Mouse (Mus musculus) kidney, embryonic 15.5 days (tissue): ENCODE data around the gene Fbxl12. TPM values are rescaled to one million over a fixed set of nuclear protein-coding genes. Genes with fewer than 3 reads are reported as not detected.
A peak's percentile ranks its signal among the peaks of the same experiment; 100 is the strongest.
"Not testable (repeated sequence)": the region's sequence is repeated elsewhere in the genome, so short reads cannot be mapped to it uniquely, and the experiment has no call there.

Experiments
- ATAC-seq: fragments of 200-750 bp; cut with Nextera tagmentation; replicated peaks from 2 replicates; pipeline ENCODE4 v1.8.0; 2017; ENCODE audit warnings: moderate TSS enrichment; ENCODE audit not compliant: low FRiP score
- H3K27ac ChIP-seq: fragments of 300-500 bp; sonication (generic); 2 replicates; pipeline ENCODE4 v1.5.1; 2015; ENCODE audit warnings: mild to moderate bottlenecking, inconsistent platforms
- H3K27me3 ChIP-seq: fragments of 300-500 bp; sonication (generic); 2 replicates; pipeline ENCODE4 v1.6.1; 2015; ENCODE audit warnings: inconsistent platforms
- H3K36me3 ChIP-seq: fragments of 300-500 bp; sonication (generic); 2 replicates; pipeline ENCODE4 v1.6.1; 2015; ENCODE audit warnings: inconsistent platforms
- H3K4me1 ChIP-seq: fragments of 300-500 bp; sonication (generic); 2 replicates; pipeline ENCODE4 v1.6.1; 2015; ENCODE audit warnings: inconsistent platforms
- H3K4me2 ChIP-seq: fragments of 300-500 bp; sonication (generic); 2 replicates; pipeline ENCODE4 v1.6.1; 2015; ENCODE audit warnings: moderate library complexity, mild to moderate bottlenecking, inconsistent platforms
- H3K4me3 ChIP-seq: fragments of 300-500 bp; sonication (generic); replicated peaks from 2 replicates; pipeline ENCODE4 v1.5.1; 2015; ENCODE audit warnings: mild to moderate bottlenecking, inconsistent platforms
- H3K9ac ChIP-seq: fragments of 300-500 bp; sonication (generic); 2 replicates; pipeline ENCODE4 v1.6.1; 2015; ENCODE audit warnings: mild to moderate bottlenecking, inconsistent platforms
- H3K9me3 ChIP-seq: fragments of 300-500 bp; sonication (generic); replicated peaks from 2 replicates; pipeline ENCODE4 v1.6.1; 2016; ENCODE audit warnings: inconsistent platforms
- WGBS: fragments of 180-500 bp; shearing (Covaris S2); methylation state at CpG from one replicate; pipeline ENCODE4 v1.1.7; 2015; ENCODE audit warnings: mixed read lengths; 5-methylcytosine and 5-hydroxymethylcytosine counted together
- polyA plus RNA-seq: library from polyadenylated mRNA; unstranded; fragments of >200 nt; fragmentation: Nextera tagmentation; extraction: Ambion mirVana; gene quantifications from 2 replicates; pipeline ENCODE4 v1.2.1, GENCODE M21; 2015

Gene Fbxl12
- polyA plus RNA-seq, 1 experiment from 2014 or later, result 21.1 TPM

GRCm38 (mm10) chr9:20645121-20645520, 554 bp upstream of the Fbxl12 start:
- Histone ChIP-seq H3K4me3 (peak overlapping the region; percentile 69), H3K9ac (peak overlapping the region; percentile 94), H3K4me2 (peak overlapping the region; percentile 96), H3K27me3 (no peaks in the 10 kb centered on the region), H3K9me3 (no peaks in the 10 kb centered on the region), H3K4me1 (peaks cover 30% of the 10 kb centered on the region), H3K36me3 (peaks cover 36% of the 10 kb centered on the region), H3K27ac (peak overlapping the region; percentile 98)
- no peak for ATAC-seq
- 2% methylated on average over 17 of the region's 17 CpGs for WGBS

GRCm38 (mm10) chr9:20643781-20644180, 786 bp downstream of the Fbxl12 start:
- H3K27me3 ChIP-seq, result no peaks in the 10 kb centered on the region
- H3K9me3 ChIP-seq, result no peaks in the 10 kb centered on the region
- 9% methylated on average over 13 of the region's 13 CpGs for WGBS
- H3K27ac ChIP-seq, result peak overlapping the region; percentile 98
- H3K4me3 ChIP-seq, result peak overlapping the region; percentile 69
- H3K4me1 ChIP-seq, result peaks cover 30% of the 10 kb centered on the region
- no peak for ATAC-seq
- peak overlapping the region; percentile 96 for H3K4me2 ChIP-seq
- H3K9ac ChIP-seq, result peak overlapping the region; percentile 94
- H3K36me3 ChIP-seq, result peaks cover 38% of the 10 kb centered on the region

DNA sequence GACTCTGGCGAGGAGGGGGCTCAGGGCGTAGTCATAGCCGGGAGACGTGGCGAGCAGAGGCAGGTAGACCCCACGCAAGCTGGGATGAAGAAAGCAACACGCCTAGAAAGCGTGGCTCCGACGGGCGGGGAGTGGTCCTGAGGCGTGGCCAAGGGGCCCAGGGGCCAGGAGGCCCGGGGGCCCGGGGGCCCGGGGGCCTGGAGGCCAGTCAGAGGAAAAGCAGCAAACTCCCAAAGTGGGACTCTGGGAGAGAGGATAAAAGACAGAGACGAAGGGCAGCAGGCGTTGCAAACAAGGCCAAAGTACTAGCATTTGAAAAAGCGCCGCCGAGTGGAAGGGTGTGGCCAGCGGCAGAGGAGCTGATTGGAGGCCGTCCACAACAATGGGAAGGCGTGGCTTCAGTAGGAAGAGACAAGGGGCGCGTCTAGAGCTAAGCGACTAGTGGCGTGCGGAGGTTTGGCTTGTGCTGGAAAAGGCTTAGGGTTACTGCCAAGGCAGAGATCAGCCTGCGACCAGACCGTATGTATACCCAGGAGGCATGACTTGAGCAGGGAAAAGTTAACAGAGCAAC, 1.6 kb downstream of the Fbxl12 start:
- no peaks in the 10 kb centered on the region for H3K27me3 ChIP-seq
- peak overlapping the region; percentile 69 for H3K4me3 ChIP-seq
- H3K4me2 ChIP-seq, result peak overlapping the region; percentile 96
- peaks cover 30% of the 10 kb centered on the region for H3K4me1 ChIP-seq
- no peaks in the 10 kb centered on the region for H3K9me3 ChIP-seq
- peaks cover 38% of the 10 kb centered on the region for H3K36me3 ChIP-seq
- H3K9ac ChIP-seq, result peak overlapping the region; percentile 94
- WGBS, result under 1% methylated on average over 23 of the region's 30 CpGs
- H3K27ac ChIP-seq, result peak overlapping the region; percentile 98
- ATAC-seq, result peak; percentile 85

DNA sequence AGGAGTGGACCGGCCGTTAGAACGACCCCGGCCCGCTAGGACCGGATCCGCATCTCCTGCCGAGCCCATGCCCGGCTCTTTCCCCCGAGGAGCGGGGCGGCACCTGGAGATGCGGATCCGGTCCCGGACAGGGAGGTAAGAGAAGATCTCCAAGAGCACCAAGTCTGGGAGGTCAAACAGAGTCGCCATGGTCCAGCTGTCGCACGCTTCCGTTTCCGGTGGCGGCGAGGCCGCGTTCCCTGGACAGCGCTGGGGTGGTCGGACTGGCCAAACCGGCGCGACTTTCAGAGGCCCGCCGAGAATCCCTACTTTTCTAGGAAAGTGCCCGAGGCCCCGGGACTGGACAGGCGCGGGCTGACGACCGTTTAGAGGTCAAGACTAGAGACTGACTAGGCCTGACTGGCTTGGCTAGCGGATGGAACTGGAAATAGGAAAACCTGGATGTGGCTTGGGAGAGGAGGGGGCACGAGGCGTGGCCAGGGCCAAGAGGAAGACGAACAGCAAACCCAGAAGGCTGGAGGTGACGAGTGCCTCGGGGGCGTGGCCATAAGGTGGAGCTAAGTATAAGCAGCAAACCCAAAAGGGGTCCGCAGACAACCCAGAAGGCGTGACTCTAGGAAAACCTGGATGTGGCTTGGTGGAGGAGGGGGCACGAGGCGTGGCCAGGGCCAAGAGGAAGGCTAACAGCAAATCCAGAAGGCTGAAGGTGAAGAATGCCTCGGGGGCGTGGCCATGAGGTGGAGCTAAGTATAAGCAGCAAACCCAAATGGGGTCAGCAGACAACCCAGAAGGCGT, 2.3 kb downstream of the Fbxl12 start, which contains the start of gene Ubl5:
Gene Ubl5, plus strand, starts transcription at position 778 of the 795 bp plus-strand sequence.
- H3K4me1 ChIP-seq, result peaks cover 30% of the 10 kb centered on the region
- peak within 1 kb of the TSS; percentile 98 for H3K27ac ChIP-seq
- H3K9ac ChIP-seq, result peak within 1 kb of the TSS; percentile 94
- peaks cover 37% of the 10 kb centered on the region for H3K36me3 ChIP-seq
- no peaks in the 10 kb centered on the region for H3K9me3 ChIP-seq
- H3K4me3 ChIP-seq, result peak within 1 kb of the TSS; percentile 69
- ATAC-seq, result peak; percentile 94
- WGBS, result under 1% methylated on average over 51 of the region's 51 CpGs
- peak within 1 kb of the TSS; percentile 96 for H3K4me2 ChIP-seq
- no peaks in the 10 kb centered on the region for H3K27me3 ChIP-seq

- Histone ChIP-seq H3K4me1 (peaks cover 30% of the 10 kb centered on the region), H3K9me3 (no peaks in the 10 kb centered on the region), H3K9ac (peak overlapping the region; percentile 94), H3K4me2 (peak overlapping the region; percentile 96), H3K27ac (peak overlapping the region; percentile 98), H3K4me3 (peak overlapping the region; percentile 69), H3K36me3 (peaks cover 35% of the 10 kb centered on the region), H3K27me3 (no peaks in the 10 kb centered on the region)
- no peak for ATAC-seq
- 15% methylated on average over 6 of the region's 6 CpGs for WGBS
Measured at GRCm38 (mm10) chr9:20641501-20641900, 3.1 kb downstream of the Fbxl12 start.

DNA sequence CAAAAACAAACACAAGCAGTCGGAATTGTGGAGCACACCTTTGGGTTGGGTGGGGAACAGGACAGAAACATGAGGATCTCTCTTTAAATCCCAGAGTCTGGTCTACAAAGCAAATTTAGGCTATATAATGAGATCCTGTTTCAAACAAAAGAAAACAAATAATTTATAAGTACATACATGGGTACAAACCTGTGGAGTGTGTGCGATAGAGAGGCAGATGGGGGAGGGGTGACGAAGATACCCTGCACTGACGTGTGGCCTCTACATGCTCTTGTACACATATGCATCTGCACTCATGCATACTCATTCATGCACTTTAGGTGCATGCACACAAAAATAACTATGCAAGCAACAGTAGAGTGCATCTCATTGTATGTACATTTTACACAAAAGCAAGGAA, 5.1 kb downstream of the Fbxl12 start:
- WGBS, result 93% methylated on average over 4 of the region's 4 CpGs
- H3K27ac ChIP-seq, result no peak overlapping the region
- no peak for ATAC-seq
- H3K4me1 ChIP-seq, result peaks cover 19% of the 10 kb centered on the region
- H3K27me3 ChIP-seq, result no peaks in the 10 kb centered on the region
- H3K9me3 ChIP-seq, result no peaks in the 10 kb centered on the region
- peaks cover 29% of the 10 kb centered on the region for H3K36me3 ChIP-seq
- no peak overlapping the region for H3K4me3 ChIP-seq
- no peak overlapping the region for H3K9ac ChIP-seq
- H3K4me2 ChIP-seq, result no peak overlapping the region

DNA sequence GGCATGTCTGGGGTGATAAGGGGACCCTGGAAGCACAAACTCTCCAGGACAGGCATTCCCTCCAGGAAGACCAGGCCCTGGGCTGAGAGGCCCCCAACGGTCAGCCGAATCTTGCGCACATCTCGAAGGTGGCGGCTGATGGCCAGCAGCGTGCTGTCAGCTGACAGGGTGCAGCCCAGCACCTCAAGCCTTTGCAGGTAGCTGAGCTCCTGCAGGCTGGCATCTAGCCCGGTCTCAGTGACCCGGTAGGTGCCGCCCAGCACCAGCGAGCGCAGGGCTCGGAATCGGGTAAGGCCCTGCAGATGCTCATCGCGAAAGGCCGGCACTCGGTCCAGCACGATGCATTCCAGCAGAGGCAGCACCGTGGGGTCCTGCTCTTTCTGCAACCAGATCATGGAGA, 6.0 kb downstream of the Fbxl12 start:
- Histone ChIP-seq H3K9ac (no peak overlapping the region), H3K36me3 (peaks cover 29% of the 10 kb centered on the region), H3K4me2 (no peak overlapping the region), H3K9me3 (no peaks in the 10 kb centered on the region), H3K4me1 (peaks cover 16% of the 10 kb centered on the region), H3K27me3 (no peaks in the 10 kb centered on the region), H3K4me3 (no peak overlapping the region), H3K27ac (no peak overlapping the region)
- WGBS, result 95% methylated on average over 19 of the region's 19 CpGs
- no peak for ATAC-seq

GRCm38 (mm10) chr9:20636790-20637189, 7.8 kb downstream of the Fbxl12 start:
- Histone ChIP-seq H3K4me2 (no peak overlapping the region), H3K9ac (no peak overlapping the region), H3K4me3 (no peak overlapping the region), H3K27ac (no peak overlapping the region), H3K36me3 (peaks cover 34% of the 10 kb centered on the region), H3K9me3 (no peaks in the 10 kb centered on the region), H3K4me1 (peaks cover 12% of the 10 kb centered on the region), H3K27me3 (no peaks in the 10 kb centered on the region)
- WGBS, result 83% methylated on average over 2 of the region's 2 CpGs
- ATAC-seq, result no peak

DNA sequence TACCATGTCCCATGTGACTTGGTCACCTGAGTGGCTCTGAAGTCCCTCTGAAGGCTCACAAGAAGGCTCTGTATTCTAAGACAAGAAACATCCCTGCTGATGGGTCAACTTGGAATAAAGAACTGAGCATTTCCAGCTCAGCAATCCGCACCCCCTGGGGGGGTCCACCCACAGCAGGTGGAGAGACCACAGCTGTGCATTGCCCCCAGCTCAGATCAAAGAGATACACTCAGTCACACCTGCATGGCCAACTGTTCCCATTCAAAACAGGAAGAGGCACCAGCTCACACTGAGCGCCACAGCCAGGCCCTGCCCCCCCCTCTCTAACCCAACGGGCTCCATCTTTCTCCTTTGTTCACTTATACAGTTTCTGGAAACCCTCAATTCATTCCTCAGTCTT, 8.3 kb downstream of the Fbxl12 start:
- peaks cover 7% of the 10 kb centered on the region for H3K4me1 ChIP-seq
- H3K9me3 ChIP-seq, result no peaks in the 10 kb centered on the region
- H3K4me2 ChIP-seq, result no peak overlapping the region
- H3K36me3 ChIP-seq, result peaks cover 35% of the 10 kb centered on the region
- no peak overlapping the region for H3K9ac ChIP-seq
- no peak overlapping the region for H3K27ac ChIP-seq
- H3K4me3 ChIP-seq, result no peak overlapping the region
- 80% methylated on average over 3 of the region's 3 CpGs for WGBS
- no peak for ATAC-seq
- H3K27me3 ChIP-seq, result no peaks in the 10 kb centered on the region

DNA sequence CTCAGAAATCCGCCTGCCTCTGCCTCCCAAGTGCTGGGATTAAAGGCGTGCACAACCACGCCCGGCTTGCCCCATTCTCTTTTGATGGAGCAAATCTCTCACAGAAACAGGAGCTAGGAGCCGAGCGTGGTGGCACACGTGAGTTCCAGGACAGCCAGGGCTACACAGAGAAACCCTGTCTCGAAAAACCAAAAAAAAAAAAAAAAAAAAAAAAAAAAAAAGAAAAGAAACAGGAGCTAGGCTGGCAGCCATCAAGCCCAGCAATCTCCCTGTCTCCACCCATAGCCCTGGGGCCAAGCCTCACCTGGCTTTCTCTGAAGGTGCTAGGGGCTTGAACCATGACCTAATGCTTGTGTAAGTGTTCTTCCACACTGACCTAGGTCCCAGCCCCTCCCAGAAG, 8.9 kb downstream of the Fbxl12 start:
- H3K4me1 ChIP-seq, H3K27me3 ChIP-seq, H3K4me2 ChIP-seq, H3K27ac ChIP-seq, ATAC-seq, H3K9me3 ChIP-seq, H3K4me3 ChIP-seq, H3K9ac ChIP-seq: not testable (repeated sequence)
- H3K36me3 ChIP-seq, result peaks cover 35% of the 10 kb centered on the region
- WGBS, result 90% methylated on average over 8 of the region's 8 CpGs

DNA sequence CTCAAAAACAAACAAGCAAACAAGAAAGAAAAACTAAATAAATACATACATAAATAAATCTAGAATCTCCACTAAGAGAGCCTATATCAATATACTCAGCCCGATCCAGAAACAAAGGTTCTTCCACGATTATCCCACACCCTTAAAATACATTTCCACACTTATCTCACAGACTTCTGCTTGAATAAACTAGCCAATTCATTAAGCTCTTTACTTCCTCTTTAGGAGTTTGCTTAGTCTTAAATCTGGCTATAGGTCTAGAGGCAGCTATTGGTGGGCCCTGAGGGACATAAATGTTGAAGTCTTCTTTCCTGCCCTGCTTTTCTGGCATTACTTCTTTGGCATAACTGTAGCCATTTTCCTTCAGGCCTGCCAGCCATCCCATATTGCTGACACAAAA, 13.2 kb downstream of the Fbxl12 start:
- no peak for ATAC-seq
- Histone ChIP-seq H3K4me3 (no peak overlapping the region), H3K27me3 (no peaks in the 10 kb centered on the region), H3K9me3 (no peaks in the 10 kb centered on the region), H3K27ac (no peak overlapping the region), H3K4me2 (no peak overlapping the region), H3K36me3 (peaks cover 12% of the 10 kb centered on the region; the same call in 1 of the 2 replicates), H3K9ac (no peak overlapping the region), H3K4me1 (no peaks in the 10 kb centered on the region)
- WGBS, result 94% methylated on average over 2 of the region's 2 CpGs

DNA sequence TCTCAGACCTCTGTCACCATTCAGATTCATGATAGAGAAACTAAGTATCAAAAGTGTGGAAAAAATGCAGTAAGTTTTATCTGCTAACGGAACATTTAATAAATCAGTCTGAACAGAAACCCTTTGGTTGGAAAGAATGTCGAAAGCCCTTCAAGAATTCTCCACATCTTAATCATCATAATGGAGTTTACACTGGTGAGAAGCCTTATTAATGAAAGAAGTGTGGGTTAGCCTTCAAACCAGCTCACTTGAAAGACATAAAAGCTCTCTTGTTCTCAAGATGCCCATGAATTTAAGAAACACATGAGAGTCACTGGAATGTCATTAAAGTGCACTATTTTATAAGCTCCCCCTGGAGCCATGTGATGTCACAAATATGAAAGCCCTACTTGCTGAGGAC, 27.9 kb downstream of the Fbxl12 start:
- Histone ChIP-seq H3K36me3 (peaks cover 9% of the 10 kb centered on the region; the same call in 1 of the 2 replicates), H3K9ac (no peak overlapping the region), H3K4me3 (no peak overlapping the region), H3K27ac (no peak overlapping the region), H3K4me1 (no peaks in the 10 kb centered on the region), H3K4me2 (no peak overlapping the region), H3K27me3 (no peaks in the 10 kb centered on the region), H3K9me3 (no peaks in the 10 kb centered on the region)
- 87% methylated on average over 2 of the region's 2 CpGs for WGBS
- ATAC-seq, result no peak
